Mouse (Mus musculus): ENCODE results near the gene Cntfr. TPM values are rescaled to one million over a fixed set of nuclear protein-coding genes. Genes with fewer than 3 reads are reported as not detected.
"Not testable (repeated sequence)": the region's sequence is repeated elsewhere in the genome, so short reads cannot be mapped to it uniquely, and the experiment has no call there.

The Cntfr gene
- polyA plus RNA-seq, 1 experiment from 2014 or later: 5.5 TPM

DNA sequence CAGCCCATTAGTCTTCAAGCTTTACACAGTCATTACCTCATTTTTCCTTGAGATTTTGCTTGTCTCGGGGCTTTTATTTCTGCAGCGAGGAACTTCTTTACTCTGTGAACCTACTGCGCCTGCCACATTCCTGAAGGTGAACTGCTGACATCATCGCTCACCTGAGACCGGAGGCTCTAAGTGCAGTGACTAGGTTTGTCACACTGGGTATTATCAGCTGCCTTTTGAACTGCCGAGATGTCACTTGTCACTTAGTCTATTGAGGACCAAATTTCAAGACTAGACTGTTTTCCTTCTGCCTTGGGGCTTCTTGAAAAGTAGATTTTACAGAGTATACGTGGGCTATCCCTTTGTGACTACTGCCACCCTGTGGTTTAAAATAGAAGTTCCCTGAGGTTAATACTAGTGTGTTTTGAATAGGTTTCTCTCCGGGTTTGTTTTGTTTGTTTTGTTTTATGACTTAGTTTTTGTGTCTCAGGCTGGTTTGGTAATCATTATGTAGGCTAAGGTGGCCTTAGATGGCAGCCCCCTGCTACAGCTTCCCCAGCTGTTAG, 11.4 kb upstream of the Cntfr start:
- Histone ChIP-seq H3K4me2 (no peak overlapping the region), H3K4me1 (replicated peaks) (peaks cover 40% of the 10 kb centered on the region), H3K36me3 (peaks cover 17% of the 10 kb centered on the region; the same call in 1 of the 2 replicates), H3K4me3 (replicated peaks) (no peak overlapping the region), H3K9me3 (no peaks in the 10 kb centered on the region), H3K27me3 (peaks cover 46% of the 10 kb centered on the region), H3K27ac (no peak overlapping the region), H3K9ac (replicated peaks) (no peak overlapping the region)
- ATAC-seq (ENCODE audit: insufficient number of reproducible peaks, insufficient read depth, low FRiP score, low TSS enrichment, low read depth): no peak
- WGBS: 46% methylated on average over 8 of the region's 8 CpGs

DNA sequence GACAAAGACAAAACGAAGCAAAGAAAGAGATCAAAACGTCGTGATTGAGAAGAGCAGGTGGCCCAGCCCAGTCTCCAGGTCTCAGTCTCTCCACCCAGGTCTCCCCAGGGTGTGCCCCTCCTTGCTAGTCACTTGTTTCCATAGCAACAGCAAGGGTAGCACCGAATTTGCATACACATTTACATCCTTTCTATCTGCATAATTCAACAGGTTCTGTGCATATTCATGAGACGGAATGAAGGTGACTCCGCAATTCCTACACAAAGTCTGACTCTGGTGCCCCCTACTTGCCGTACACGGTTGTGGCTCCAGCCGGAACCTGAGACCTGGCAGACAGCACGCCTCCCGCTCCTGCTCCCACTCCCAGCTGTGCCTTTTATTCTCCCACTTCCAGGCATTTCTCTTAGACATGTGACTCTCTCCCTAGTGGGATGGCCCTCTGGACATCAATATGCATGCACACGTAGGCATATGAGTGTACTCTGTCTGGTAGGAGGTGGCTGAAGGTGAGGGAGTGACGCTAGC, 10.2 kb upstream of the Cntfr start:
- Histone ChIP-seq H3K9ac (replicated peaks) (no peak overlapping the region), H3K27ac (no peak overlapping the region), H3K4me1 (replicated peaks) (peaks cover 32% of the 10 kb centered on the region), H3K9me3 (no peaks in the 10 kb centered on the region), H3K4me2 (peak overlapping the region; percentile 27; the same call in 1 of the 2 replicates), H3K27me3 (peaks cover 51% of the 10 kb centered on the region), H3K4me3 (replicated peaks) (no peak overlapping the region), H3K36me3 (peaks cover 14% of the 10 kb centered on the region; the same call in 1 of the 2 replicates)
- 2% methylated on average over 13 of the region's 13 CpGs for WGBS
- ATAC-seq (ENCODE audit: insufficient number of reproducible peaks, insufficient read depth, low FRiP score, low TSS enrichment, low read depth): peak; percentile 29; the same call in 1 of the 2 replicates

DNA sequence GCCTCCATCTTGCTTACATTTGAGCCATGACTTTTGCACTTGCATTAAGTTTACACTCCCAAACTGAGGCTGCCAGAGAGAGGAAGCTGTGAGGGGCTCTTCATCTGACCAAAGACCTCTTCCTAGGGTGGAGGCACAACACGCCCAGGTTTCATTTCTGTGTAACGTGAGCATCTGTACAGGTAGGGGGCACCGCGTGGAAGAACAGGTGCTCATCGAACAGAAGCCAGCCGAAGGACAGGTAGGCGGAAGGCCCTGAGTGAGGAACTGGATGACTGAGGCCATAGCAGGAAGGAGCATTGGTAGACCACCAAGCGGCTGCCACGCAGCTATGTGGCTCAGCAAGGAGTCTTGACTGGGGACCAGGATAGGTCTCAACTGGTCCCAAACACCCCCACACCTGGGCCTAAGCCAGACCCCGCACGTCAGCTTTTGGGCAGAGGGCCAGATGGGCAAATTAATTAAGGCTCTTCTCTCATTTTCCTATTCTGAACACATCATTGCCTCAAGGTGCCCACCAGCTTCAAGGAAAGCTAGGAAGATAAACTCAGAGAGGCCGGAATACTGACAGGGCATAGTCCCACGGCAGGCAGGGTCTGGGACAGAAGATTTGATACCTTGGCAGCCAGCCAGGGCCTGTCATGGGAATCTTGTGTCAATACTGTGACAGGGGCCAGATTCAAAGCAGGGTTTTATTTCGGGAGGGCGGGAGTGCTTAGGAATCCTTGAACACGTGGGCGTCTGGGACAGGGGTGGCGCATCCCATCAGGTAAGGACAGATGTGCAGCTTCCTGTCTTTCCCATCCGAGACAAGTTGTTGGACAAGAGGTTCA, 9.2 kb upstream of the Cntfr start:
- H3K27ac ChIP-seq: no peak overlapping the region
- H3K9me3 ChIP-seq: no peaks in the 10 kb centered on the region
- H3K4me1 ChIP-seq (replicated peaks): peaks cover 23% of the 10 kb centered on the region
- H3K4me2 ChIP-seq: no peak overlapping the region
- no peak overlapping the region for H3K9ac ChIP-seq (replicated peaks)
- 73% methylated on average over 19 of the region's 19 CpGs for WGBS
- no peak overlapping the region for H3K4me3 ChIP-seq (replicated peaks)
- H3K36me3 ChIP-seq: peaks cover 7% of the 10 kb centered on the region; the same call in 1 of the 2 replicates
- H3K27me3 ChIP-seq: peaks cover 51% of the 10 kb centered on the region
- ATAC-seq (ENCODE audit: insufficient number of reproducible peaks, insufficient read depth, low FRiP score, low TSS enrichment, low read depth): no peak

DNA sequence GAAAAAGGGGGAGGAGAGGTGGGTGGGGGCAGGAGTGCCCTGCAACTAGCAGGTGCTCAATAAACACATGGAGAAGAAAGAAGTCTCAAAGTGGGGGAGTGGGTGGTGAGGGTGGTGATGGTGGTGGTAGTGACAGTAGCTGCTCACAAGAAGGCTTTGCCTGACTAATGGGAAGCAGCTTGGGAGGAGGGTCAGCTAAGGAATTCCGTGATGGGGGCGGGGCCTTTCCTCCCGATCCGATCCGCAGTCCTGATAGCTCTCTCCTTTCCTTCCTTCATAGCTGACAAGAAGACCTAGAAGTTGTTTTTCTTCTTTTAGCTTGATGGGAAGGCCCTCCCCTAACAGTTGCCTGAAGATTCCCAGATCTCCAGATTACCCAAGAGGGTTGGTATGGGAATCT, 7.8 kb upstream of the Cntfr start:
- Histone ChIP-seq H3K27me3 (peaks cover 51% of the 10 kb centered on the region), H3K36me3 (no peaks in the 10 kb centered on the region), H3K4me2 (no peak overlapping the region), H3K4me3 (replicated peaks) (no peak overlapping the region), H3K27ac (no peak overlapping the region), H3K4me1 (replicated peaks) (peaks cover 22% of the 10 kb centered on the region), H3K9me3 (no peaks in the 10 kb centered on the region), H3K9ac (replicated peaks) (no peak overlapping the region)
- WGBS: 6% methylated on average over 5 of the region's 5 CpGs
- ATAC-seq (ENCODE audit: insufficient number of reproducible peaks, insufficient read depth, low FRiP score, low TSS enrichment, low read depth): no peak

- H3K4me2 ChIP-seq; H3K9me3 ChIP-seq; H3K9ac ChIP-seq (replicated peaks); H3K27ac ChIP-seq; ATAC-seq (ENCODE audit: insufficient number of reproducible peaks, insufficient read depth, low FRiP score, low TSS enrichment, low read depth); H3K4me3 ChIP-seq (replicated peaks); H3K36me3 ChIP-seq: not testable (repeated sequence)
- H3K27me3 ChIP-seq: peaks cover 54% of the 10 kb centered on the region
- 60% methylated on average over 2 of the region's 2 CpGs for WGBS
- H3K4me1 ChIP-seq (replicated peaks): peaks cover 22% of the 10 kb centered on the region
Measured at GRCm38 (mm10) chr4:41702226-41702625, 5.3 kb upstream of the Cntfr start.

DNA sequence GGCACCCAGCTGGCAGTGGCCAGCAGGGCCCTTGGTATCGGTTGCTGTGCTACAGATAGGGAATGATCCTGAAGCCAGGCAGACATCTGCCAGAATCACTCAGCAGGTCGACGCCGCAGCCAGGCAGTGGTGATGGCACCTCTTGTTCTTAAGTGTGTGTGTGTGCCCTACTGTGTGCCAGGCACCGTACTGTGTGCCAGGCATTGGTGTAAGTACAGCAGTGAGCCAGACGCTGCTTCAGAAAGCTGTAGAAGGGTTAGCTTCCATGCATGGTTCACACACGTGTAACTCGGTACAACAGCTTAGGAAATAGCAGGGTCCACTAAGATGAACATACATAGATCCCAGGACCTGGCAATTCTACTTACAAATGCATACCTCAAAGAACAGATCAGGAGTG, 3.3 kb upstream of the Cntfr start:
- H3K36me3 ChIP-seq; H3K4me2 ChIP-seq; H3K4me3 ChIP-seq (replicated peaks); H3K27ac ChIP-seq; ATAC-seq (ENCODE audit: insufficient number of reproducible peaks, insufficient read depth, low FRiP score, low TSS enrichment, low read depth); H3K9ac ChIP-seq (replicated peaks); H3K9me3 ChIP-seq: not testable (repeated sequence)
- Histone ChIP-seq H3K27me3 (peaks cover 39% of the 10 kb centered on the region), H3K4me1 (replicated peaks) (peaks cover 13% of the 10 kb centered on the region)
- 70% methylated on average over 6 of the region's 8 CpGs for WGBS

DNA sequence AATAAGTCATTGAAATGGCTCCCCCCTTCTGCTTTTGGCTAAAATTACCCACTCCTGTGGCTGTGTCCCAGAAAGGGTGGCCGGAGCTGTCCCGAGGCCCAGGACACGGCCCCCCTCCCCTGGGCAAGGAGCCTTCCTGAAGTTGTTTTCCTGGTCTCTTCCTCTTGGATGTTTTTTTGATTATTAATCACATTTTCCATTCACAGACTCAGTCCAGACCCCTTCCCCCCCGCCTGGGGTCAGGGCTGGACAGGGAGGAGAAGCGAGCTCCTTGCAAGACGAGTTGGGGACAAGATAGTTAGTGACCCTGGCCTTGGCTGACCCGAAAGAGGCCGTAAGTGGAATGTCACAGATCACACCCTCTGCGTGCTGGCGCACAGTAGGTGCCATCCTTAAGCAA, 2.9 kb upstream of the Cntfr start, which contains the start of gene Il11ra1:
Il11ra1 (plus strand) TSS at position 207 of the 400 bp plus-strand sequence.
- H3K4me2 ChIP-seq: peak within 1 kb of the TSS; percentile 42; the same call in 1 of the 2 replicates

GRCm38 (mm10) chr4:41698421-41699016, 1.6 kb upstream of the Cntfr start:
- WGBS: 3% methylated on average over 21 of the region's 32 CpGs
- not testable (repeated sequence) for ATAC-seq (ENCODE audit: insufficient number of reproducible peaks, insufficient read depth, low FRiP score, low TSS enrichment, low read depth)
- peak overlapping the region; percentile 42 for H3K4me2 ChIP-seq

More for the DNA sequence above, 2.9 kb upstream of the Cntfr start, which contains the start of gene Il11ra1:
- ATAC-seq (ENCODE audit: insufficient number of reproducible peaks, insufficient read depth, low FRiP score, low TSS enrichment, low read depth); H3K9me3 ChIP-seq; H3K36me3 ChIP-seq; H3K4me3 ChIP-seq (replicated peaks); H3K9ac ChIP-seq (replicated peaks); H3K27ac ChIP-seq: not testable (repeated sequence)
- Histone ChIP-seq H3K27me3 (peaks cover 34% of the 10 kb centered on the region), H3K4me1 (replicated peaks) (peaks cover 11% of the 10 kb centered on the region)
- 75% methylated on average over 10 of the region's 10 CpGs for WGBS

DNA sequence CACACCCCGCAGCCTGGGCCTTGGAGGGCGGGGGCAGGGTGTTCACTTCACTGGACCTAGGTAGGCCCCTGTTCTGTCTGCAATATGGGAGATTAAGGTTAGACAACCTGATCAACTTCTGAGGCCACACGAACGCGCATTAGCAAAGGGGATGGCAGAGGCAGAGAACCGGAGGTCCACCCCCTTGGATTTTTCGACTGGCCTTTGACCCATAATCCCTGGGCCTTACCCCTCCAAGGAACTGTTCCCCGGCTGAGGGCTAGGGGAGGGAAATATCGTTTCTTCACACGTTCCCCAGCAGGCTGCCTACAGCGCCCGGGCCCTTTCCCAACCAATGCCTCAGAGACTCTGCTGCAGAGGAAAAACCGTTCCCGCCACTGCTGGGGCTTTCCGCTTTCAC, 437 bp downstream of the Cntfr start:
- H3K4me3 ChIP-seq (replicated peaks); H3K27ac ChIP-seq; ATAC-seq (ENCODE audit: insufficient number of reproducible peaks, insufficient read depth, low FRiP score, low TSS enrichment, low read depth); H3K9ac ChIP-seq (replicated peaks); H3K4me1 ChIP-seq (replicated peaks); H3K36me3 ChIP-seq; H3K4me2 ChIP-seq; H3K9me3 ChIP-seq: not testable (repeated sequence)
- H3K27me3 ChIP-seq: peaks cover 26% of the 10 kb centered on the region
- 3% methylated on average over 12 of the region's 15 CpGs for WGBS

More at GRCm38 (mm10) chr4:41698421-41699016, 1.6 kb upstream of the Cntfr start:
- H3K9me3 ChIP-seq; H3K9ac ChIP-seq (replicated peaks); H3K36me3 ChIP-seq; H3K4me3 ChIP-seq (replicated peaks); H3K27ac ChIP-seq; H3K4me1 ChIP-seq (replicated peaks): not testable (repeated sequence)
- peaks cover 25% of the 10 kb centered on the region for H3K27me3 ChIP-seq

GRCm38 (mm10) chr4:41695800-41696199, 1.1 kb downstream of the Cntfr start:
- not testable (repeated sequence) for H3K27ac ChIP-seq; H3K9me3 ChIP-seq; H3K4me1 ChIP-seq (replicated peaks); ATAC-seq (ENCODE audit: insufficient number of reproducible peaks, insufficient read depth, low FRiP score, low TSS enrichment, low read depth); H3K36me3 ChIP-seq; H3K9ac ChIP-seq (replicated peaks)
- whole genome bisulfite sequencing: under 1% methylated on average over 18 of the region's 38 CpGs
- Histone ChIP-seq H3K4me2 (peak overlapping the region; percentile 41; the same call in 1 of the 2 replicates), H3K4me3 (replicated peaks) (0 out of 2 replicates have a peak overlapping the region, but pooled peaks have one; percentile 12), H3K27me3 (peaks cover 26% of the 10 kb centered on the region)

DNA sequence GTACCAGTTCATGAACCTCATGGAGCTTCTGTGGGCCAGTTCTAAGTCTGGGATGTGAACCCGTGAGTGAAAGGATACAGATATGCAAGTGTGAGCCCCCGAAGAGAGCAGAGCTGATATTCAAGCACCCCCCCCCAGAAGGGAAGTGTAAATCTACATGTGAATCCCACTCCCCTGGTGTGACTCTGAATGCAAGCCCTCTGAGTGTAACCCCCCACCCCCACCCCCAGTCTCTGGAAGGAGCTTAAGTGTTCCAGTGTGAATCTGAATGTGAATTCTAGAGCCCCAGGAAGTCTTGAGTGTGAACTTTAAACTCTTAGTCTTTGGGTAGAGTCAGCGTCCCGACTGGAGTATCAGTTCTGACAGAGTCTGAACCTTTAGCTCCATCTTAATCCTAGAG, 3.4 kb downstream of the Cntfr start:
- H3K4me1 ChIP-seq (replicated peaks); H3K27ac ChIP-seq; H3K4me3 ChIP-seq (replicated peaks); H3K4me2 ChIP-seq; H3K9ac ChIP-seq (replicated peaks); ATAC-seq (ENCODE audit: insufficient number of reproducible peaks, insufficient read depth, low FRiP score, low TSS enrichment, low read depth); H3K36me3 ChIP-seq; H3K9me3 ChIP-seq: not testable (repeated sequence)
- 18% methylated on average over 4 of the region's 4 CpGs for WGBS
- peaks cover 26% of the 10 kb centered on the region for H3K27me3 ChIP-seq
